Mouse (Mus musculus) urinary bladder, postnatal 36 days (tissue): ENCODE data around the gene Lysmd4.

ENCODE experiments used
- DNase-seq, 2 experiments: peaks; one replicate each; pipeline ENCODE4 v3.0.0; 2022; ENCODE audit warnings: low spot score in 2 of 2, mixed read lengths in 1 of 2

Lysmd4 gene

GRCm38 (mm10) chr7:67222220-67222862, at the start of gene Lysmd4:
Lysmd4 (plus strand) TSS chr7:67222544.
- DNase-seq = peak; percentile 97

DNA sequence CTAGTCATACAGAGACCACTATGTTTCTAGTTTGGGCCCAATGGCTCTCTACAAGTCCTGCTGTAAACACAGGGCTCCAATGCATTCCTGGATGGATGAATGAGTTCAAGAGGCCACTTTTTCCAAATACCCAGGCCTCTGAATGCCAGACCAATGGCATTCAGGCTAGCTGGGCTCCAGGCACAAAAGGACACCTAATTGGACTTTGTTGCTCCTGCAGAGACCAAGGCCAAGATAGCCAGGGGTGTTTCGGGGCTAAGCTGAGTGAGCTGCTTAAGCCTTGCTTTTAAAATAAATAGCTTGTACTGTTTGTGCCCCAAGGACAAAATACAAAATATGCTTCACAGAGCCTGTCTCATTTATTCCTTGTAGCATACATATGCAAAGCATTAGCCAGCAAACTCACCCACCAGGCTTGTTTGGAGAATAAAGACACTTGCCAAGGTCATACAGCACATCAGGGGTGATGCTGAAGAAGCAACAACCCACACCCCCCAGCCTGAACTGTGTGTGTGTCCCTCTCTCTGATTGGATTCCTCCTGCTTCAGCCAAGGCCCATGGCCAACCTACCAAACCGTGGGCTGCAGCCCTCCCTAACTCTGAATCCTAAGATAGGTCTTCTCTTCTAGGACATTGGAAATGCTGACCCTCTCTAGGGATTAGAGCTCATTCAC, 48.7 kb upstream of the Lysmd4 start:
- no peak for DNase-seq

GRCm38 (mm10) chr7:67183786-67184185, 38.6 kb upstream of the Lysmd4 start:
- DNase-seq = no peak

GRCm38 (mm10) chr7:67199412-67199811, 22.9 kb upstream of the Lysmd4 start:
- DNase-seq = peak; percentile 71 to 79

DNA sequence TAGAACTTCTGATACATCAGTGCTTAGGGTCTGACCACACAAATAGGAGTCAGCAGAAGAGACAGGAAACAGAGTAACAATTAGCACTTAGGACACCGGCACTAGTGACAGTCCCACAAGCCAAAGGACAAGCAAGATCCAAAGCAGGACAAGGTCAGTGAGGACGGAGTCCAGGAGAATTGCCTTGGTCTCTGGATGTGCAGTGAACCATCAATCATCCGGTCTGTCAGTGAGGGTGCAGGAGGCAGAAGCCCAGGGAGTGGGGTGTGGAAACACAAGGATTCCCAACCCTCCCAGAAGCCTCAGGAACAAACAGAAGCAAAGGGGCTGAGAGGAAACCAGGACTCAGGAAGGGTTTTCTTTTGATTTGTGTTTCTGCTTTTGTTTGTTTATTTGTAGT, 18.7 kb upstream of the Lysmd4 start:
- no peak for DNase-seq

DNA sequence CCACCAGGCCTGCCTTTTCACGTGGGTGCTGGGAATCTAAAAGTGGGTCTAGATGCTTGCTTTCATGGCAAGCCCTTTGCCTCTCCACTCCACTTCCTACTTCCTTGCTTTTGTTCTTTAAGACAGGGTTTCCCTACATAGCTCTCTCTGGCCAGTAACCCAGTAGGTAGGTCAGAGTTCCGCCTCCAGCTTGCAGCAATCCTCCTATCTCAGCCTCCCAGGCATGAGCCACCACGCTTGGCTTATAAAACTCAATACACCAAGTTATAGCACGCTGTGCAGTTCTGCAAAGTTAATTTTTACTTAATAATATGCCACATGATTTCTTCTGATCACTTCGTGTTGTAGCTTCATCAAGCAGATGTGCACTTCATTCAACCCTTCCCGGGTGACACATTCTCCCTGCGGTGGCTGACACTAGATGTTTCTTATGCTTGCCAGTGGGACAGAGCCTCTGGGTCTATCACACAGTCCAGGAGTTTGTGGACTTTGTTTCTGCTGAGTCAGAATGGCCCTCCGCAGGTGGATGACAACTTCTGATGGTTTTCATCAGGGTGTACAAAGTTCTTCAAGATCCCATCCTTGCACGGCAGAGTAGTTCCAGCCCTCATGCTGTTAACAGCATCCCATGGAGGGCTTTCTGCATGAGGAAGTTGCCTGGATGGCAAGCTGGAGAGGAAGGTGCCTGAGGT, 16.5 kb upstream of the Lysmd4 start:
- DNase-seq = no peak

DNA sequence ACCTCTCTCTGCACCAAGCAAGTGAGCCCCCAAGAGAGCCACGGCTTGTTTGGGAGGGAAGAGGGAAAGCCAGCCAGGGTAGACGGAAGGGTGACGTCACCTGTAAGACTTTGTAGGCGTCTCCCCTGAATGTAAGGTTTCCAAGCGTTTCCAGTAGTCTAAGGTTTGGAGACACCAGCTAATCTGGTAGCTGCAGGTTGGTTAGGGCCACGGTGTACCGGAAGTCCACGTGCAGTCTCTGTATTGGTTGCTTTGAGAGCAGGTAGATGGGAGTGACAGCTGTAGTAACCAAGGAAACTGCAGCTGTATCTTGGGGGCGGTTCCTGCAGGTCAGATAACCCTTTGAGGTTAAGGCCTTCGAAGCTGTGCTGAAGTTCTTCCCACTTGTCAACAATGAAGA, 15.8 kb upstream of the Lysmd4 start:
- no peak for DNase-seq

GRCm38 (mm10) chr7:67207701-67208100, 14.6 kb upstream of the Lysmd4 start:
- no peak for DNase-seq

DNA sequence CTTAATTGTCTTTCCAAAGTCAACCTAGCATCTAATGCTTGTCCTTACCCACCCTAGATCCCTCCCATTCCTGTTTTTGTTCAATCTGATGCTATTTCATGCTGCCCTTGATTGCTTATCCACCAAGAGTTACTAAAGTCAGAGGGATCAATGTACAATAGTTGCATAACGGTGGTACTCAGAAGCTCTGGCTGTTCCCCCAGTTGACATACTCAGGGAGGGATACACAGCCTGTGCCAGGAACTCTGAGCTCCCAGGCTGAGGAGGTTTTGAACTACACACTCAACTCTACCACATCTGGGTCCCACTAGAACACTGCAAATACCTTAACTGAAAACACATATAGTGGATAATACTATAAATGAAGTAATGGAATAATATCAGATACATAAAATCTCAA, 14.0 kb upstream of the Lysmd4 start:
- no peak for DNase-seq

GRCm38 (mm10) chr7:67210004-67210833, 12.1 kb upstream of the Lysmd4 start:
- no peak for DNase-seq

- DNase-seq = no peak
Measured at GRCm38 (mm10) chr7:67211341-67211740, 11.0 kb upstream of the Lysmd4 start.

DNA sequence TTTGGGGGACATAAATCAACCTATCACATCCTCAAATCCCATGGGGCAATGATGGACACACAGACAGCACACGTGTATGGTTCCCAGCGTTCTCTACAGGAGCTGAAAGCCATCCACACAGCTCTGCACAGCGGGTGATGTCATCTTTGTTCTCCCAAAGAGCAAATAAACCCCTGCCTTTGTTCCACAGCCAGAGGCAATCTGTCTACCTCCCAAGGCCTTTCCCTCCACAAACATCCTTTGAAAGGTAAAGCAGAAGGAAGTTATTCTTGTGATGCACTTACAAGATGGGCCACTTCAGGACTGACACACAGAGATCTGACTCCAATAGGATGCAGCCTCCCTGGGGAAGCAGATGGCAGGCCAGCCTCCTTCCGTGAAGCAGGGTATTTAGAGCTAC, 10.4 kb upstream of the Lysmd4 start:
- DNase-seq = no peak

- no peak for DNase-seq
Measured at GRCm38 (mm10) chr7:67213589-67213988, 8.8 kb upstream of the Lysmd4 start.

- no peak for DNase-seq
Measured at GRCm38 (mm10) chr7:67216351-67216750, 6.0 kb upstream of the Lysmd4 start.

GRCm38 (mm10) chr7:67217025-67217424, 5.3 kb upstream of the Lysmd4 start:
- peak; percentile 34 to 49 for DNase-seq

DNA sequence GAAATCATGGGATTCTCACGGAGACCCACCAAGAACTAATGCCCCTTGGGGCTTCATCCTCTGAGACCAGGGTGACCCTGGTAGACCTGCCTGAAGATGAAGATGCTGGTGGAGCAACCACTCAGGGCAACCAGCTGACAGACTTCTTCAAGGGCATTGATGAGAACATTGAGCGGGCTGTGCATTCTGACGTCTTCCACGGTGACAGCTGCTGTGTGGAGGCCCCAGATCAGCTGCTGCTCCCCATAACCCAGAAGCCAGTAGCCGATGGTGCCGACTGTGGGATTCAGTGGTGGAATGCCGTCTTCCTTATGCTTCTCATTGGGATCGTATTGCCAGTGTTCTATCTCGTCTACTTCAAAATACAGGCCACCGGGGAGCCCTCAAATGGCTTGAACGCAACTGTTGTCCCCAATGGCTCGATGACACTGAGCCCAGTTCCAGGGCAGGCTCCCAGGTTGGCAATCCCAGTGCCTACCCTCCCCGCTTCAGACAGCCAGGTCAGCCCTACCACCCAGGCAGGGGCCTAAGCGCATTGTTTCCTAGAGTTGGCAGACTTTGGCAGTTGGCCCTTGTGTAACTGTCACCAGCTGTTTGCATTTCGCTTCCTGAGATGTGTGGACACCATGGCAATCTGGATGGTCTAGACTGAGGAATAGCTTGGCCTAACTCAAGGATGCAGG, 3.7 kb downstream of the Lysmd4 start:
- DNase-seq = no peak

- DNase-seq = no peak
Measured at GRCm38 (mm10) chr7:67227538-67227937, 5.2 kb downstream of the Lysmd4 start.

- DNase-seq = no peak
Measured at GRCm38 (mm10) chr7:67228390-67228789, 6.0 kb downstream of the Lysmd4 start.

DNA sequence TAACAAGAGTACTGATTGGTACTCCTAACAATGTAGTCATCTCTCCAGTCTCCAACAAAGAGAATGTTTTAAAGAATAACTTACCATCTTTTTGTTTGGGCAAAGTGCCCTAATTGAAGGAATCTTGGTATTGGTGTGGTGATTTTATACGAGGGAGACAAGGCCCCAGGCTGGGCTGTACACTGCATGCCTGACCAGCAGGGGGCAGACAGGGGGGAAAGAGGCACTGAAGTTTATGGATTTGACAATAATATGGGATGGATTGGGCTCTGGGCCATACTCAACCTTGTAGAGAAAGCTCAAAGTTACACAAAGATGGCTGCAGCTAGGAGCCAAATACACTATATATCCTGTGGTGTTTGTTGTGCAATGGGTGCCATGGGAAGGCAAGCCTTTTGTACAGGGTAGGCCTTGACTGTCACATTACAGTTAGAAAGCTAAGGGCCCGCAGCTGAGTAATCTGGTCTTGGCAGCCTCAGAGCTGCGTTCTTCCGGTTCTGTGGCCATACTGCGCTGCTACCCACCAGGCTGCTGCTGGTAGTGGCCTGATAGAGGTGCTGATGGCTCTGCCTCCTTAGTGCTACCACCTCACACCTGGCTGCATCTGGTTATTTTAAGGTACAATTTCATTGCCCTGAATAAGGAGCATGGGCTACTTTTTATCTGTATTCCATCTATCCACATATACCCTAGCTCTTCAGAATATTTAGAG, 6.7 kb downstream of the Lysmd4 start:
- DNase-seq = peak; percentile 32 to 44

GRCm38 (mm10) chr7:67229701-67230100, 7.4 kb downstream of the Lysmd4 start:
- no peak for DNase-seq

DNA sequence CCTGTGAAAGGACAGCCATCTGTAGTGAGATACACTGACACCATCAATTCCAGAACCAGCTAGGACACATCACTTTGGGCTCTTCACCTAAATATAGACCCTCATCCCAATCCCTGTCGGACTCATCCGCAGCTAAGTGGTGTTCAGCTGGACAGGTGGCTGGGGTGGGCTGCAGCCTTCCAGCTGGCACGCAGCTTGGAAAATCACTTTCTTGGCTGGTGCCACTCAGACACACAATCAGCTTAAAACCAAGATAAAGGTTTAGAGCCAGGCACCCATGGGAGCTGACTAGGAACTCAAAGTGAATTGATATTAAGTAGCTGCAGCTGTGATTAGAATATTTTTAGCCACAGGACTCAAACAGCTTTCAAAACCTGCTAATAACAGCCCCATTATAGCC, 7.9 kb downstream of the Lysmd4 start:
- DNase-seq = no peak
